Mouse (Mus musculus): ENCODE results near the gene Rab44.

DNA sequence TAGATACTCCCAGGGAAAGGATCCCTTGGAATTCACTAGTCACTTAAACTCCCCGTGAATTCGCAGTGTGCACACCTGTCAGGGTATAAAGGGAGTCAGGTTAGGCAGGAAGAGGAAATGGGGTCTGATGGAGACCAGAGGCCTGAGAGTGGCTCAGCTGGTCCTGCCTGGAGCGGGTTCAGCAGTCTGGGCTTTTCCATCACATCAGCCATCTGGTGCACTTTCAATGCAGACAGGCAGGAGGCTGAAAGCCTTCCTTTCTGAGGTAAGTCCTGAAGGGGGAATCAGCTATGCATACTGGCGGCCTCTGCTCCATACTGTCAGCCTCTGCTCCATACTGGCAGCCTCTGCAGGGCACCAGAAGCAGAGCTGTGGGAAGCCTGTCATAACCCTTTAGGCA, 27.0 kb upstream of the Rab44 start:
- TF ChIP-seq CTCF (IDR thresholded peaks at IDR 0.05; ENCODE audit: control insufficient read depth, insufficient read depth, low read length) = no peak
- TF ChIP-seq POLR2A (IDR thresholded peaks at IDR 0.05; ENCODE audit: borderline replicate concordance, control insufficient read depth, low read depth, low read length) = no peak
